Mouse (Mus musculus) small intestine, adult 2 months (tissue): Measurements from ENCODE around the gene Il4ra.

Source experiments
- CTCF ChIP-seq: fragments of 200-500 bp; IDR thresholded peaks from 2 replicates; pipeline ENCODE4 v1.5.1; 2012; ENCODE audit warnings: low read depth, mild to moderate bottlenecking, control low read depth, inconsistent platforms, low read length, moderate library complexity, mixed read lengths; ENCODE audit not compliant: insufficient replicate concordance, insufficient read length; ENCODE audit errors: extremely low read depth
- POLR2A ChIP-seq: fragments of 200-500 bp; IDR thresholded peaks from 2 replicates; pipeline ENCODE4 v1.6.1; 2012; ENCODE audit warnings: low read depth, mild to moderate bottlenecking, control low read depth, inconsistent platforms, low read length, moderate library complexity

GRCm38 (mm10) chr7:125605725-125606139, 53.8 kb downstream of the Il4ra start:
- TF ChIP-seq POLR2A, result no peak
- no peak for TF ChIP-seq CTCF
